In genomic region chr12:117516179-117516578, GRCm38 (mm10) we compare ENCODE assay signal across 8 mouse cellular contexts. TPM values are rescaled to one million over a fixed set of nuclear protein-coding genes. Genes with fewer than 3 reads are reported as not detected.
DNase-seq lines count a peak whose midpoint lies in the region; ATAC-seq lines count a peak whose summit lies in the region.

Rapgef5 (plus strand) TSS chr12:117516479.

- no peak for ATAC-seq in kidney, embryonic 14.5 days (ENCODE audit: low FRiP score, low TSS enrichment)
- no peak for ATAC-seq in heart, embryonic 12.5 days (ENCODE audit: insufficient number of reproducible peaks, low FRiP score)
- ATAC-seq in erythroid progenitor cell, adult 5-6 weeks (replicated peaks; ENCODE audit: low FRiP score, poor library complexity, severe bottlenecking) = no peak

- H3K4me1 ChIP-seq in kidney, embryonic 14.5 days (ENCODE audit: control insufficient read depth, insufficient read depth, low read length) = no peaks in the 10 kb centered on the region
- 0 out of 2 replicates have a peak, but pooled peaks cover 3% of the 10 kb centered on the region for H3K4me1 ChIP-seq in heart, embryonic 12.5 days (replicated peaks)

- no peak within 1 kb of the TSS for H3K9ac ChIP-seq in kidney, embryonic 14.5 days (ENCODE audit: low read depth, low read length)
- no peak within 1 kb of the TSS for H3K9ac ChIP-seq in heart, embryonic 12.5 days

- no peak within 1 kb of the TSS for H3K4me2 ChIP-seq in kidney, embryonic 14.5 days (replicated peaks; ENCODE audit: low read depth, low read length)
- no peak within 1 kb of the TSS for H3K4me2 ChIP-seq in heart, embryonic 12.5 days

- intact Hi-C loops in left cerebral cortex, postnatal 10 days (cut with DNase I) = no loop called here

- DNase-seq in kidney, adult 8-10 months = no peak
- DNase-seq in adrenal gland, postnatal 10 days = no peak
- DNase-seq in left cerebral cortex, postnatal 10 days (ENCODE audit: extremely low spot score in 1 of 2, low spot score in 2 of 2) = no peak
- no peak for DNase-seq in thymus, adult 18-20 months
- no peak for DNase-seq in gastrocnemius, postnatal 25 days

- H3K4me3 ChIP-seq in kidney, embryonic 14.5 days (ENCODE audit: low read length) = no peak within 1 kb of the TSS
- H3K4me3 ChIP-seq in heart, embryonic 12.5 days = no peak within 1 kb of the TSS

- H3K27me3 ChIP-seq in kidney, embryonic 14.5 days (ENCODE audit: control insufficient read depth, insufficient read depth, low read length) = no peaks in the 10 kb centered on the region
- H3K27me3 ChIP-seq in heart, embryonic 12.5 days (replicated peaks) = no peaks in the 10 kb centered on the region

- H3K36me3 ChIP-seq in kidney, embryonic 14.5 days (ENCODE audit: control insufficient read depth, insufficient read depth, low read length) = no peaks in the 10 kb centered on the region
- no peaks in the 10 kb centered on the region for H3K36me3 ChIP-seq in heart, embryonic 12.5 days

- H3K27ac ChIP-seq in kidney, embryonic 14.5 days (ENCODE audit: low read depth, low read length) = no peak within 1 kb of the TSS
- no peak within 1 kb of the TSS for H3K27ac ChIP-seq in heart, embryonic 12.5 days (ENCODE audit: poor library complexity, severe bottlenecking)

- H3K9me3 ChIP-seq in kidney, embryonic 14.5 days (ENCODE audit: control insufficient read depth, low read length) = no peaks in the 10 kb centered on the region
- H3K9me3 ChIP-seq in heart, embryonic 12.5 days (replicated peaks) = no peaks in the 10 kb centered on the region

- WGBS in kidney, embryonic 14.5 days = 84% methylated on average over 2 of the region's 2 CpGs
- 92% methylated on average over 2 of the region's 2 CpGs for WGBS in heart, embryonic 12.5 days

RNA-seq across cellular contexts. Expression of gene Rapgef5, which starts in this region (rescaled TPM):
- 8.8 and 17.9 TPM in 2 replicates for polyA plus RNA-seq in kidney, embryonic 14.5 days (2014; fragmentation: Nextera tagmentation; extraction: Ambion mirVana)
- total RNA-seq in adrenal gland, postnatal 10 days (2021) = 10 to 100 TPM; 38.4 to 39.5 TPM
- polyA plus RNA-seq in heart, embryonic 12.5 days (2016; fragmentation: Nextera tagmentation; extraction: Ambion mirVana) = 22.6 and 22.7 TPM in 2 replicates
- 100 to 1,000 TPM; 106 to 111 TPM for total RNA-seq in left cerebral cortex, postnatal 10 days (2021)
- total RNA-seq in erythroid progenitor cell, adult 5-6 weeks (2015; ENCODE audit: low replicate concordance) = 0.36 TPM in 1 of 2 replicates, not detected in the other
- 0.13 and 0.23 TPM in 2 replicates for total RNA-seq in erythroid progenitor cell, adult 5-6 weeks (2017; ENCODE audit: low replicate concordance)
- 1 to 10 TPM; 5.0 to 6.5 TPM for total RNA-seq in gastrocnemius, postnatal 25 days (2021)

Comparison
In these comparisons a context has a peak if more than half of its experiments do, and no peak if none do; other contexts are left out.
1. RNA of gene Rapgef5 (total RNA-seq): 106 to 111 TPM in left cerebral cortex, postnatal 10 days and 38.4 to 39.5 TPM in adrenal gland, postnatal 10 days; 5.0 to 6.5 TPM in gastrocnemius, postnatal 25 days and 0.13 to 0.36 TPM in erythroid progenitor cell, adult 5-6 weeks; every median in the first group is over 4 times any median in the second.